Mouse (Mus musculus): ENCODE measurements around the gene Smarca4. TPM values are rescaled to one million over a fixed set of nuclear protein-coding genes. Genes with fewer than 3 reads are reported as not detected.

Gene Smarca4
- 6.6 TPM for polyA plus RNA-seq (2014; fragmentation: Illumina TruSeq; extraction: RNeasy Lipid Tissue Mini Kit (QIAGEN cat#74804))

GRCm38 (mm10) chr9:21615617-21616231 is at the start of gene Smarca4:
Gene Smarca4, plus strand, starts transcription at chr9:21616169.

DNA sequence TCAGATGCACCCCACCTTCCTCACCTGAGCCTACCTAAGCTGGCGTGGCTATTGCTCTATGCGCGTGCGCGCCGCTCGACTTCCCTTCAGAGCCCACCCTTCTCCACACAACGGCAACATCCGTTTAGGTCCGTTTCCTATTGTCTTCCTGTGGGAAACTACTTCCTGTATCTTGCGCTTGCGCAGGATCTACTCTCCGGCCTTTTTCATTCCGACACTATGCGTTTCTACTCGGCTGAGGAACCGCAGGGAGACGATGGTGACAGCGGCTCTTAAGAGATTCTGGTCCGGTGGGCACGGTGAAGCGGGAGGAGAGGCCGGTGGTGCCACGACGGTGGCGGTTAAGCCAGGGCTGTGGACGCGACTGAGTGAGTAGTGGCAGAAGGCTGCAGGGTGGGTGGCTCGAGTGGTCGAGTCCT is 23.3 kb upstream of the Smarca4 start, which contains the start of the genes Timm29 and Yipf2:
Timm29 (plus strand) TSS at position 20 of the 419 bp plus-strand sequence.
Yipf2 (minus strand) TSS at position 126 of the 419 bp plus-strand sequence.

GRCm38 (mm10) chr9:21723377-21724146 is 107.6 kb downstream of the Smarca4 start, which contains the start of gene Ldlr:
Gene Ldlr, plus strand, starts transcription at chr9:21723483.

Other genes with a start within 250 kb of the Smarca4 start
- 48.9 TPM for gene Ilf3, start 248.3 kb upstream of the Smarca4 start, polyA plus RNA-seq (2014; fragmentation: Illumina TruSeq; extraction: RNeasy Lipid Tissue Mini Kit (QIAGEN cat#74804))
- gene Qtrt1, start 204.3 kb upstream of the Smarca4 start, polyA plus RNA-seq (2014; fragmentation: Illumina TruSeq; extraction: RNeasy Lipid Tissue Mini Kit (QIAGEN cat#74804)) = not detected
- gene Dnm2, start 191.3 kb upstream of the Smarca4 start, polyA plus RNA-seq (2014; fragmentation: Illumina TruSeq; extraction: RNeasy Lipid Tissue Mini Kit (QIAGEN cat#74804)) = 11.7 TPM
- 5.1 TPM for gene Tmed1, start 105.9 kb upstream of the Smarca4 start, polyA plus RNA-seq (2014; fragmentation: Illumina TruSeq; extraction: RNeasy Lipid Tissue Mini Kit (QIAGEN cat#74804))
- 4.7 TPM for gene AB124611, start 90.0 kb upstream of the Smarca4 start, polyA plus RNA-seq (2014; fragmentation: Illumina TruSeq; extraction: RNeasy Lipid Tissue Mini Kit (QIAGEN cat#74804))
- 4.8 TPM for gene Carm1, start 69.3 kb upstream of the Smarca4 start, polyA plus RNA-seq (2014; fragmentation: Illumina TruSeq; extraction: RNeasy Lipid Tissue Mini Kit (QIAGEN cat#74804))
- 47.5 TPM for gene Timm29, start 23.4 kb upstream of the Smarca4 start, polyA plus RNA-seq (2014; fragmentation: Illumina TruSeq; extraction: RNeasy Lipid Tissue Mini Kit (QIAGEN cat#74804))
- gene Yipf2, start 23.3 kb upstream of the Smarca4 start, polyA plus RNA-seq (2014; fragmentation: Illumina TruSeq; extraction: RNeasy Lipid Tissue Mini Kit (QIAGEN cat#74804)) = 7.0 TPM
- 21.2 TPM for gene Ldlr, start 107.3 kb downstream of the Smarca4 start, polyA plus RNA-seq (2014; fragmentation: Illumina TruSeq; extraction: RNeasy Lipid Tissue Mini Kit (QIAGEN cat#74804))
- gene Spc24, start 144.1 kb downstream of the Smarca4 start, polyA plus RNA-seq (2014; fragmentation: Illumina TruSeq; extraction: RNeasy Lipid Tissue Mini Kit (QIAGEN cat#74804)) = 5.9 TPM
- 32.1 TPM for gene Kank2, start 182.6 kb downstream of the Smarca4 start, polyA plus RNA-seq (2014; fragmentation: Illumina TruSeq; extraction: RNeasy Lipid Tissue Mini Kit (QIAGEN cat#74804))
- gene Angptl8, start 219.3 kb downstream of the Smarca4 start, polyA plus RNA-seq (2014; fragmentation: Illumina TruSeq; extraction: RNeasy Lipid Tissue Mini Kit (QIAGEN cat#74804)) = not detected
- gene Dock6, start 236.5 kb downstream of the Smarca4 start, polyA plus RNA-seq (2014; fragmentation: Illumina TruSeq; extraction: RNeasy Lipid Tissue Mini Kit (QIAGEN cat#74804)) = 3.3 TPM

Data from ovary, adult 10 weeks (tissue).